ENCODE assay signal across 11 mouse cellular contexts in genomic region chr11:24141479-24142251, GRCm38 (mm10).
DNase-seq lines count a peak whose midpoint lies in the region; ATAC-seq and TF ChIP-seq lines count a peak whose summit lies in the region.
"Had no signal": no experiment of that assay in that cellular context is flagged by ENCODE, and none has a peak within 500 bp of the region (broad histone marks: within the 10 kb centered on the region; RNA-seq: fewer than 3 reads in every experiment).

No protein-coding gene starts in this region.

- no peak for TF ChIP-seq POLR2A in CH12.LX (IDR thresholded peaks at IDR 0.05; ENCODE audit: low read depth, low read length)

- H3K27me3 ChIP-seq in CH12.LX (replicated peaks): no peaks in the 10 kb centered on the region
- no peaks in the 10 kb centered on the region for H3K27me3 ChIP-seq in forebrain, embryonic 10.5 days (ENCODE audit: poor library complexity, severe bottlenecking)
- no peaks in the 10 kb centered on the region for H3K27me3 ChIP-seq in limb, embryonic 13.5 days

- 65% methylated on average over 10 of the region's 10 CpGs for WGBS in forebrain, embryonic 10.5 days
- 63% methylated on average over 10 of the region's 10 CpGs for WGBS in limb, embryonic 13.5 days

- H3K4me2 ChIP-seq in CH12.LX (ENCODE audit: insufficient read depth, low read depth, poor library complexity, severe bottlenecking): peak overlapping the region; percentile 53
- H3K4me2 ChIP-seq in limb, embryonic 13.5 days (replicated peaks): no peak overlapping the region

- H3K27ac ChIP-seq in layer of hippocampus, adult 2 months: peak overlapping the region; percentile 95
- peak overlapping the region; percentile 24 for H3K27ac ChIP-seq in CH12.LX (ENCODE audit: insufficient read depth, low read depth)
- H3K27ac ChIP-seq in forebrain, embryonic 10.5 days: peak overlapping the region; percentile 64; the same call in 1 of the 2 replicates
- no peak overlapping the region for H3K27ac ChIP-seq in limb, embryonic 13.5 days

- no peaks in the 10 kb centered on the region for H3K79me2 ChIP-seq in CH12.LX (replicated peaks; ENCODE audit: control insufficient read depth, extremely low read depth, insufficient read depth, poor library complexity, severe bottlenecking)

- dilution Hi-C loops in CH12.LX (cut with MboI; ENCODE audit: extremely low pct_ligation_motif_present, extremely low pct_unique_long_range_greater_than_20kb, low sequenced_read_pairs): no loop called here

- in situ Hi-C loops in CH12.LX (cut with MboI; ENCODE audit: low pct_ligation_motif_present, low pct_unique_long_range_greater_than_20kb, low sequenced_read_pairs): loop anchor here (5.0 kb wide), 1 partner anchor 54 kb away; no protein-coding TSS in a partner anchor

- DNase-seq in layer of hippocampus, adult 2 months (ENCODE audit: low spot score in 2 of 2): no peak
- DNase-seq in layer of hippocampus, postnatal 25 days (ENCODE audit: extremely low spot score in 1 of 2, low spot score in 1 of 2): no peak
- DNase-seq in CH12.LX (ENCODE audit: extremely low read depth) (peak; percentile 88), adipocyte (ENCODE audit: low spot score) (no peak)
- no peak for DNase-seq in forebrain, embryonic 10.5 days (ENCODE audit: extremely low spot score, low spot score)
- no peak for DNase-seq in urinary bladder, postnatal 4 days (ENCODE audit: low spot score in 2 of 2)
- DNase-seq in kidney, postnatal 10 days: no peak
- DNase-seq: thymus, postnatal 36 days had no signal

- H3K36me3 ChIP-seq in CH12.LX (replicated peaks in 1 of 2; ENCODE audit: control insufficient read depth in 1 of 2, insufficient read depth in 1 of 2, low read length in 1 of 2): peaks cover 0 to 55% of the 10 kb centered on the region in 2 experiments
- H3K36me3 ChIP-seq in forebrain, embryonic 10.5 days (replicated peaks): peaks cover 55% of the 10 kb centered on the region
- H3K36me3 ChIP-seq in limb, embryonic 13.5 days: peaks cover 29% of the 10 kb centered on the region

- H3K4me3 ChIP-seq in layer of hippocampus, adult 2 months: no peak overlapping the region
- H3K4me3 ChIP-seq in CH12.LX (replicated peaks in 1 of 3; ENCODE audit: low read depth in 2 of 3, low read length in 2 of 3, poor library complexity in 1 of 3): no peak overlapping the region
- no peak overlapping the region for H3K4me3 ChIP-seq in forebrain, embryonic 10.5 days
- H3K4me3 ChIP-seq in limb, embryonic 13.5 days: no peak overlapping the region
- H3K4me3 ChIP-seq: myocyte had no signal

- TF ChIP-seq CTCF in layer of hippocampus, adult 2 months (conservative IDR thresholded peaks at IDR 0.05): no peak
- no peak for TF ChIP-seq CTCF in CH12.LX (conservative IDR thresholded peaks at IDR 0.05 in 1 of 2, IDR thresholded peaks at IDR 0.05 in 1 of 2; ENCODE audit: low read depth in 2 of 2, low read length in 2 of 2)

- H3K9me3 ChIP-seq in CH12.LX (replicated peaks; ENCODE audit: low read length): peaks cover 7% of the 10 kb centered on the region
- H3K9me3 ChIP-seq in forebrain, embryonic 10.5 days: peaks cover 9% of the 10 kb centered on the region
- H3K9me3 ChIP-seq in limb, embryonic 13.5 days: no peaks in the 10 kb centered on the region; the same call in 1 of the 2 replicates

- no peak; the same call in 1 of the 2 replicates for TF ChIP-seq RAD21 in CH12.LX (IDR thresholded peaks at IDR 0.05; ENCODE audit: low read depth, low read length)

- peak; percentile 2; the same call in 1 of the 2 replicates for ATAC-seq in limb, embryonic 13.5 days (ENCODE audit: low FRiP score, low read depth)
- ATAC-seq: intestine, postnatal 0 days had no signal

- peaks cover 37 to 100% of the 10 kb centered on the region in 2 experiments for H3K4me1 ChIP-seq in CH12.LX (ENCODE audit: control insufficient read depth in 1 of 2, insufficient read depth in 2 of 2)
- peaks cover 26% of the 10 kb centered on the region for H3K4me1 ChIP-seq in forebrain, embryonic 10.5 days
- peaks cover 55% of the 10 kb centered on the region for H3K4me1 ChIP-seq in limb, embryonic 13.5 days

- peak; percentile 71 for TF ChIP-seq EP300 in CH12.LX (IDR thresholded peaks at IDR 0.05; ENCODE audit: low read length)

- H3K9ac ChIP-seq in CH12.LX (ENCODE audit: insufficient read depth, low read depth): no peak overlapping the region
- no peak overlapping the region for H3K9ac ChIP-seq in limb, embryonic 13.5 days

TF ChIP-seq in CH12.LX, 34 proteins besides CTCF, POLR2A, EP300 and RAD21:
- TF ChIP-seq RCOR1 (conservative IDR thresholded peaks at IDR 0.05; ENCODE audit: low read depth, low read length) (peak; percentile 89; the same call in 1 of the 2 replicates), MAFK (IDR thresholded peaks at IDR 0.05; ENCODE audit: insufficient replicate concordance, low read length) (0 out of 2 replicates have a peak, but pooled peaks have one; percentile 39), IRF4 (IDR thresholded peaks at IDR 0.05; ENCODE audit: low read depth, low read length) (peak; percentile 87), USF2 (conservative IDR thresholded peaks at IDR 0.05; ENCODE audit: low read depth, low read length) (peak; percentile 43; the same call in 1 of the 2 replicates), ZKSCAN1 (IDR thresholded peaks at IDR 0.05; ENCODE audit: borderline replicate concordance, low read depth, low read length) (no peak; the same call in 1 of the 2 replicates), CHD1 (IDR thresholded peaks at IDR 0.05; ENCODE audit: low read depth, low read length) (0 out of 2 replicates have a peak, but pooled peaks have one; percentile 52), HCFC1 (IDR thresholded peaks at IDR 0.05; ENCODE audit: low read depth, low read length) (no peak), JUND (conservative IDR thresholded peaks at IDR 0.05; ENCODE audit: low read depth, low read length) (no peak), NELFE (IDR thresholded peaks at IDR 0.05; ENCODE audit: low read depth, low read length) (no peak), MEF2A (IDR thresholded peaks at IDR 0.05; ENCODE audit: borderline replicate concordance, low read depth, low read length) (peak; percentile 44; the same call in 1 of the 2 replicates), ELF1 (IDR thresholded peaks at IDR 0.05; ENCODE audit: low read depth, low read length) (no peak), BHLHE40 (IDR thresholded peaks at IDR 0.05; ENCODE audit: low read depth, low read length) (peak; percentile 93), POLR2AphosphoS2 (IDR thresholded peaks at IDR 0.05; ENCODE audit: low read depth, low read length) (no peak), MXI1 (IDR thresholded peaks at IDR 0.05; ENCODE audit: low read depth, low read length) (no peak), TCF12 (IDR thresholded peaks at IDR 0.05; ENCODE audit: low read depth, low read length) (peak; percentile 77), UBTF (IDR thresholded peaks at IDR 0.05; ENCODE audit: low read depth, low read length) (no peak), E2F4 (IDR thresholded peaks at IDR 0.05; ENCODE audit: insufficient replicate concordance, low read depth, low read length) (no peak), MAZ (IDR thresholded peaks at IDR 0.05; ENCODE audit: low read depth, low read length) (peak; percentile 99), CHD2 (IDR thresholded peaks at IDR 0.05; ENCODE audit: low read length) (peak; percentile 76; the same call in 1 of the 2 replicates), ZMIZ1 (IDR thresholded peaks at IDR 0.05; ENCODE audit: low read depth, low read length) (no peak), NRF1 (IDR thresholded peaks at IDR 0.05; ENCODE audit: low read depth, low read length) (no peak), JUN (IDR thresholded peaks at IDR 0.05; ENCODE audit: insufficient read depth, low read depth, low read length) (no peak), SIN3A (IDR thresholded peaks at IDR 0.05; ENCODE audit: low read length) (peak; percentile 36; the same call in 1 of the 2 replicates), PAX5 (IDR thresholded peaks at IDR 0.05; ENCODE audit: low read length) (no peak), MYC (IDR thresholded peaks at IDR 0.05; ENCODE audit: low read depth, low read length) (no peak; the same call in 1 of the 2 replicates), MAX (IDR thresholded peaks at IDR 0.05; ENCODE audit: low read length) (peak; percentile 57), KAT2A (IDR thresholded peaks at IDR 0.05; ENCODE audit: insufficient replicate concordance, low read length) (no peak), ZC3H11A (IDR thresholded peaks at IDR 0.05; ENCODE audit: low read depth, low read length) (no peak), TBP (conservative IDR thresholded peaks at IDR 0.05; ENCODE audit: low read depth, low read length) (no peak), USF1 (IDR thresholded peaks at IDR 0.05; ENCODE audit: low read depth, low read length) (peak; percentile 72), GABPA (IDR thresholded peaks at IDR 0.05; ENCODE audit: insufficient replicate concordance, low read depth, low read length) (no peak), ETS1 (conservative IDR thresholded peaks at IDR 0.05; ENCODE audit: low read depth, low read length) (peak; percentile 60), SMC3 (IDR thresholded peaks at IDR 0.05; ENCODE audit: low read depth, low read length) (peak; percentile 12; the same call in 1 of the 2 replicates), ZNF384 (IDR thresholded peaks at IDR 0.05; ENCODE audit: low read depth, low read length) (no peak)
